Mouse (Mus musculus): Measurements from ENCODE around the gene Parl.

- TF ChIP-seq KAT2A (IDR thresholded peaks at IDR 0.05; ENCODE audit: insufficient replicate concordance, low read length): no peak
- no peak for TF ChIP-seq POLR2A (IDR thresholded peaks at IDR 0.05; ENCODE audit: low read depth, low read length)
- no peak for TF ChIP-seq CTCF (conservative IDR thresholded peaks at IDR 0.05 in 1 of 2, IDR thresholded peaks at IDR 0.05 in 1 of 2; ENCODE audit: low read depth in 2 of 2, low read length in 2 of 2)
- TF ChIP-seq UBTF (IDR thresholded peaks at IDR 0.05; ENCODE audit: low read depth, low read length): no peak
- no peak for TF ChIP-seq EP300 (IDR thresholded peaks at IDR 0.05; ENCODE audit: low read length)
These were observed 29.2 kb downstream of the Parl start for GRCm38 (mm10) chr16:20272994-20273393.

All from CH12.LX (cell line).